Mouse (Mus musculus): ENCODE results near the gene Slc15a4.

DNA sequence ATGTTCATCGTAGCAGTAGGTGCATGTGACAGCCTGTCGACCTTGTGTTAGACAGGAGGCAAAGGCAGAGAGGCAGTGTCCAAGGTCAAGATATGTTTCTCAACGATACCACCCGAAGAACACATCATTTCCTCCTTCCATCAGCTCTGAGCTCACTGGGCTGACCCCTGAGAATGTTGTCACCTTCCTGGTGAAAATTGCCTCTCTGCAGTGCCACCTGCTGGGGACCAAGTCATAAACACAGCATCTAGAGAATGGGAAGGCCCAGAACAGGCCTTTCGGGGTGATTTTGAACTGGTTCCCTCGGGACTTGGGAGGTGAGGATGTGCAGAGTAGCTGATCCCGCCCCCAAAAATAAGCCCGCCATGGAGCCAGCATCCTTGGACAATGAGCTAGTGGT is 49.0 kb downstream of the Slc15a4 start:
- TF ChIP-seq GATA1 (IDR thresholded peaks at IDR 0.05; ENCODE audit: borderline replicate concordance, low read length), result no peak
- TF ChIP-seq FLI1 (IDR thresholded peaks at IDR 0.05; ENCODE audit: low read length), result no peak

Data from megakaryocyte, embryonic 14.5 days (primary cell).